Mouse (Mus musculus) forebrain, embryonic 14.5 days (tissue): ENCODE measurements around the gene Actg1. TPM values are rescaled to one million over a fixed set of nuclear protein-coding genes. Genes with fewer than 3 reads are reported as not detected.
A peak's percentile ranks its signal among the peaks of the same experiment; 100 is the strongest.

Experiments
- ATAC-seq: fragments of 200-750 bp; cut with Nextera tagmentation; 2 replicates; pipeline ENCODE4 v1.8.0; 2017; ENCODE audit warnings: mild to moderate bottlenecking, moderate library complexity
- DNase-seq: peaks from one replicate; pipeline ENCODE4 v3.0.0-alpha.2; 2015; ENCODE audit warnings: low spot score
- H3K27ac ChIP-seq: fragments of 300-500 bp; sonication (generic); 2 replicates; pipeline ENCODE4 v1.5.1; 2014; ENCODE audit warnings: low read depth, mild to moderate bottlenecking, control low read depth, low read length, moderate library complexity
- H3K27me3 ChIP-seq: fragments of 300-500 bp; sonication (generic); replicated peaks from 2 replicates; pipeline ENCODE4 v1.6.1; 2014; ENCODE audit warnings: low read length, control low read depth, mixed read lengths; ENCODE audit not compliant: control insufficient read depth, insufficient read depth
- H3K36me3 ChIP-seq: fragments of 300-500 bp; sonication (generic); 2 replicates; pipeline ENCODE4 v1.6.1; 2014; ENCODE audit warnings: low read length, control low read depth; ENCODE audit not compliant: control insufficient read depth, insufficient read depth
- H3K4me1 ChIP-seq: fragments of 300-500 bp; sonication (generic); 2 replicates; pipeline ENCODE4 v1.6.1; 2014; ENCODE audit warnings: antibody characterized with exemption, low read length, control low read depth; ENCODE audit not compliant: control insufficient read depth, insufficient read depth
- H3K4me2 ChIP-seq: fragments of 300-500 bp; sonication (generic); 2 replicates; pipeline ENCODE4 v1.6.1; 2014; ENCODE audit warnings: mild to moderate bottlenecking, control low read depth, low read length
- H3K4me3 ChIP-seq: fragments of 300-500 bp; sonication (generic); 2 replicates; pipeline ENCODE4 v1.5.1; 2014; ENCODE audit warnings: low read depth, low read length, control low read depth
- H3K9ac ChIP-seq: fragments of 300-500 bp; sonication (generic); 2 replicates; pipeline ENCODE4 v1.6.1; 2014; ENCODE audit warnings: mild to moderate bottlenecking, low read length, control low read depth, moderate library complexity
- H3K9me3 ChIP-seq: fragments of 300-500 bp; sonication (generic); replicated peaks from 2 replicates; pipeline ENCODE4 v1.6.1; 2016; ENCODE audit warnings: low read length, control low read depth, mixed read lengths; ENCODE audit not compliant: control insufficient read depth
- WGBS: fragments of 180-500 bp; shearing (Covaris S2); extraction: QIAGEN DNeasy Blood & Tissue Kit; methylation state at CpG from one replicate; pipeline ENCODE4 v1.1.7; 2014; 5-methylcytosine and 5-hydroxymethylcytosine counted together
- polyA plus RNA-seq: library from polyadenylated mRNA; unstranded; fragments of >200 nt; fragmentation: Nextera tagmentation; extraction: Ambion mirVana; gene quantifications from 2 replicates; pipeline ENCODE4 v1.2.1, GENCODE M21; 2014

Actg1 gene
- 3,852 and 3,863 TPM in 2 replicates for polyA plus RNA-seq

DNA sequence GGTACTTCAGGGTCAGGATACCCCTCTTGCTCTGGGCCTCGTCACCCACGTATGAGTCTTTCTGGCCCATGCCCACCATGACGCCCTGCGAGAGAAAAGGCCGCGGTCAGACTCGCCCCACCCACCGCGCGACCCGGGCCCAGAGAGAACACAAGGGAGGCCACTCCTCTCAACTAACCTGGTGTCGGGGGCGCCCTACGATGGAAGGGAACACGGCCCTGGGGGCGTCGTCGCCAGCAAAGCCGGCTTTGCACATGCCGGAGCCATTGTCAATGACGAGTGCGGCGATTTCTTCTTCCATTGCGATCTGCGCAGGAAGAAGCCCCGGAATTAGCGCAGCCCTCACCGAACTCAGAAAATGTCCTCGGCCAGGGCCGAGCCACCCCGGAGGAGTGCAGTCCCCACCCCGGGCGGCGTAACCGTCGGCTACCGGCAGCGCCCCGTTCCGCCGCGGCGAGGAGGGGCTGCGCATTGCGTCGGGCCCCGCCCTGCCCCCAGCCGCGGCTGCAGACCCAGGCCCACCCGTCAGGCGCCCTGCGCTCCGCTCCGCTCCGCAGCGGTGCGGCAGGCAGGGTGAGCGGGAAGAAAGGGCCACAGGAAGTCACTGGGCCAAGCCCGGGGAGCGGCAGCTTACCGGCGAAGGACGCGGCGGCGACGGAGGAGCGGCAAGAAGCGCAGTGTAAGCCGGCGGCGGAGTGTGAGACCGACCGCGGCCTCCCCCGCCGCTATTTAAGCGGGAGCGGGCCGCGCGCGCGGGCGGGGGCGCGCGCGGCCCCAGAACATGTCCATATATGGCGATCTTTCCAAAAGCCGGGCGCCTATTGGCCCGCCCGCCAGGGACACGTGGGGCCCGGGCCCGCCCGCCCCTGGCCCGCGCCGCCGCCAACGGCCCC, at the start of gene Actg1:
TSS of gene Actg1 (minus strand) at position 752 of the 893 bp plus-strand sequence.
- DNase-seq (peak; percentile 96), ATAC-seq (peak; percentile 86)
- WGBS = 5% methylated on average over 59 of the region's 103 CpGs
- Histone ChIP-seq H3K27ac (peak within 1 kb of the TSS; percentile 99), H3K4me2 (peak within 1 kb of the TSS; percentile 99), H3K4me1 (peaks cover 16% of the 10 kb centered on the region), H3K36me3 (peaks cover 23% of the 10 kb centered on the region), H3K4me3 (peak within 1 kb of the TSS; percentile 100), H3K27me3 (no peaks in the 10 kb centered on the region), H3K9ac (peak within 1 kb of the TSS; percentile 100), H3K9me3 (no peaks in the 10 kb centered on the region)

DNA sequence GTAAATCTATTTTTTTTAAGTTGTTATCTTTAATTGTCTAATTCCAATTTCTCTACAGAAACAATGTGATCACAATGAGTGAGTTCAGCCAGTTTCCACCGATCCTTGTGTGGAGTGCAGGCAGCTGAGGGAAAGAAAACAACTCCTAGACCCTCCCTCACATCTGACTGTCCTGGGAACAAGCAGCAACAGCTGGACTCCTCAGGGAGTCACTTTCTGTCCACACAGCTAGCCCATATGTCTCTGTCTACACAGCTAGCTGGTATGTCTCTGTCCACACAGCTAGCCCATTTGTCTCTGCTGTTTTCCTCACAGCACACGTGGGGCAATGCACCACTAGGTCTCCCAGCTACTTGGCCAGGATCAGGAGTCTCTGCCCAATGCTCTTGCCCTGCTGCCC, 49.3 kb upstream of the Actg1 start:
- ATAC-seq = no peak

DNA sequence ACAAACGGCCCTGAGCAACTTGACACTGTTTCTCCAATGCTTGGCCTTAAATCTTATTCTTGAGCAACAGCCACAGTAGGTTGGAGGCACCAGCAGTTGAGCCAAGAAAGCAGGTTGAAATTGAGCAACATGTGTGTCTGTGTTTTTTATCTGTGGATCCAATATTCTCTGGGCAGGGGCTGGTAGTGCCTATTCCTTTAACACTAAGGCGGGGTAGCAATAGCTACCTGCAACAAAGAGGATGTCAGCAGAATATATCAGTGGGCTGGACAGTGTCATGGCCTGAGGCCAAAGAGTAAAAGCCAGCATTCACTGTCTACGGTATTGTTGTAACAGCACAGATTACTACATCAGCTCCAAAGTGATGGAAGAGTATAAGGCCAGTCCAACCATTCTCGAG, 47.3 kb upstream of the Actg1 start:
- Histone ChIP-seq H3K27me3 (no peaks in the 10 kb centered on the region), H3K36me3 (peaks cover 77% of the 10 kb centered on the region), H3K4me2 (no peak overlapping the region), H3K4me1 (no peaks in the 10 kb centered on the region), H3K9me3 (no peaks in the 10 kb centered on the region), H3K27ac (no peak overlapping the region), H3K9ac (no peak overlapping the region), H3K4me3 (no peak overlapping the region)
- WGBS = 87% methylated on average over 4 of the region's 4 CpGs
- DNase-seq = no peak
- no peak for ATAC-seq

More for the DNA sequence above, 49.3 kb upstream of the Actg1 start:
- Histone ChIP-seq H3K4me2 (no peak overlapping the region), H3K27me3 (no peaks in the 10 kb centered on the region), H3K9ac (no peak overlapping the region), H3K4me1 (no peaks in the 10 kb centered on the region), H3K9me3 (no peaks in the 10 kb centered on the region), H3K36me3 (peaks cover 78% of the 10 kb centered on the region), H3K4me3 (no peak overlapping the region), H3K27ac (no peak overlapping the region)
- WGBS = 88% methylated on average over 2 of the region's 2 CpGs
- no peak for DNase-seq

DNA sequence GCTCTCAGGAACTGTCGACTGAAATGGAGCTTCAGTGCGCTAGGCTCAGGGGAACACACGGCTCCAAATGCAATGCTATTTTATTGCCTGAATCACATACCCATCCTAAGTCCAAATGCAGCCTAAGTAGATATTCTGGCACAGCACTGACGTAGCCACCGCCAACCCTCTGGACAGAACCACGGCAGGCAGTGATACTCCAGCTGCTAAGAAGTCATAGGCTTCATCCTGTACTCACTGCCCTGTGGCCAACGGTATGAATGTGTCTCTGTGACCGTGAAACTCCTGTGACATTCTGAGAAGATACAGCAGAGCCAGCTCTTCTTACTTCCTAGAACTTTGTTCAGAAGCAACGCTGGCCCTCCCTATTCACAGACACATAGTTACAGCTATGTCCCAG, 40.2 kb upstream of the Actg1 start:
- no peak overlapping the region for H3K4me2 ChIP-seq
- H3K4me1 ChIP-seq = no peaks in the 10 kb centered on the region
- no peak overlapping the region for H3K27ac ChIP-seq
- H3K27me3 ChIP-seq = no peaks in the 10 kb centered on the region
- 92% methylated on average over 9 of the region's 9 CpGs for WGBS
- H3K9ac ChIP-seq = no peak overlapping the region
- H3K4me3 ChIP-seq = no peak overlapping the region
- H3K9me3 ChIP-seq = no peaks in the 10 kb centered on the region
- peaks cover 70% of the 10 kb centered on the region for H3K36me3 ChIP-seq
- ATAC-seq (no peak), DNase-seq (no peak)

DNA sequence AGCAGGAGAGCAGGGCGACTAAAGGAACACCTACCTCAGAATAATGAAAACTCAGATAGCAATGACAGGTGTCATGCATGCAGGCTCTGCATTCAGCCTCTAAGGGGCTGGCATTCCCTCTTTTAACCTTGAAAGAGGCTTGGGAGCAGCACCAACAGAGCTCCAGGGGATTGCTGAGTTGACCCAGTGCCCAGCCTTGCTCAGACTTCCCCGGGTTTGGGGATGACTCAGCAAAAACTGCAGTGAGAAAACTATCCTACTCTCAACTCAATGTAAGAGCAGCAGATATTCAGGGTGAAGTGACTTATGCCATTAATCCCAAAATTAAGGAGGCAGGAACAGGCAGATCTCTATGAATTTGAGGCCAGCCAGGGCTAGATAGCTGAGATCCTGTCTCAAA, 38.8 kb upstream of the Actg1 start:
- H3K9ac ChIP-seq = no peak overlapping the region
- no peak overlapping the region for H3K4me2 ChIP-seq
- H3K9me3 ChIP-seq = no peaks in the 10 kb centered on the region
- no peaks in the 10 kb centered on the region for H3K27me3 ChIP-seq
- ATAC-seq (no peak), DNase-seq (no peak)
- no peaks in the 10 kb centered on the region for H3K4me1 ChIP-seq
- H3K4me3 ChIP-seq = no peak overlapping the region
- WGBS = 76% methylated on average over 2 of the region's 2 CpGs
- H3K36me3 ChIP-seq = peaks cover 70% of the 10 kb centered on the region
- no peak overlapping the region for H3K27ac ChIP-seq

DNA sequence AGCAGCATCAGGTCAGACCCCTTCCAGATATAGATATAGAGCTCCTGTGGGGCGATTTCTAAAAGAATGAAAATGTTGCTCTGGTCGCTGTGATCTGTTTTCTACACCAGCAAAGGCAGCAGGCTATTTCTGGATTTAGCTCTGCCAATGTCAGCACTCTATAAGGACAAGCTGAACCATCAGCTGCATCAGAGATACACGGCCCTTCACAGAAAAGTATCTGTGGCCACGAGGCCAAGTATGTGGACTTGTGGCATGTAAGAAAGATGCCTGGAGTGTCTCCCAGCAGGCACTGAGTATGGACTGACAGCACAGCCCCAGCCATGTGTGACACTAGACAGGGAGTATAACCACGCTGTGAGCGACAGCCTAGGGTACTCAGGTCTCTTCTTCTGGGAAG, 38.3 kb upstream of the Actg1 start:
- DNase-seq (no peak), ATAC-seq (no peak)
- Histone ChIP-seq H3K27ac (no peak overlapping the region), H3K4me2 (no peak overlapping the region), H3K4me3 (no peak overlapping the region), H3K36me3 (peaks cover 70% of the 10 kb centered on the region), H3K4me1 (no peaks in the 10 kb centered on the region), H3K27me3 (no peaks in the 10 kb centered on the region), H3K9me3 (no peaks in the 10 kb centered on the region), H3K9ac (no peak overlapping the region)
- WGBS = 94% methylated on average over 6 of the region's 6 CpGs

DNA sequence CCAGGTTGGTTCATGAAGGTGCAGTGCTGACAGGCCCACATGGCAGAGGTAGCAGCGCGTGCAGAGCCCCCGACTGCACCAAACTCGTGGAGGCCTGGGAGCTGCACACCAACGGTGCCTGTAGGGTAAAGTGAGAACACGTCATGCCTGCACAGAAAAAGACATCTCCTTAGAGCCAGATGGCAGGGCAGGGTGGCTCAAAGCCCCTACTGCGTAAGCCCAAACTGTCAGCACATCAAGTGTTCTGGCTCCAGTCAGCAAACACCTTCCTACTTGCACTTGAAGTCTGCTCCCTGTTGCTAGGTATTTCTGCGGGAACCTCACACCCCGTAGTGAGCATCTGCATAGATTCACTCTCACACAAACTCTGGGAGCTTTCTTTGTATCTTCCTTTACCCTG, 34.2 kb upstream of the Actg1 start:
- H3K9me3 ChIP-seq = no peaks in the 10 kb centered on the region
- 95% methylated on average over 9 of the region's 9 CpGs for WGBS
- H3K27me3 ChIP-seq = no peaks in the 10 kb centered on the region
- no peak overlapping the region for H3K4me2 ChIP-seq
- no peak overlapping the region for H3K4me3 ChIP-seq
- no peak overlapping the region for H3K27ac ChIP-seq
- DNase-seq = no peak
- no peak for ATAC-seq
- H3K36me3 ChIP-seq = peaks cover 74% of the 10 kb centered on the region
- H3K9ac ChIP-seq = no peak overlapping the region
- H3K4me1 ChIP-seq = peaks cover 6% of the 10 kb centered on the region

DNA sequence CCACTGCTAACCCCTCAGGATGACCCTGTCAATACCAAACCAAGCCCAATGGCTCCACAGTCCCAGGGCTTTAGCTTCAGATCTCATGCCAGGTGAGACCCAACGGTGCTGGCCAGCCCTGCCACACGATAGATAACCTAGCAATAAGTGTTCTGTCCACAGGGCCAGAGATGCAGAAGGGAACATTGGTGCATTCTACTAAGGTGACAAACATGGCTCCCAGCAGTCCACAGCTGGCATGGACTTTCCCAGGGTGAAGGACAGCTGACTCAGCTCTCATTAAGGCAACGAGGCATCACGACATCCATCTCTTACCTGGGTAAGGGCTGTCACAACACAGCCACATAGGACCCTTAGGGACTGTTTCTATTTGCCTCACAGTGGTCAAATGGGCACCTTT, 32.8 kb upstream of the Actg1 start:
- peaks cover 9% of the 10 kb centered on the region for H3K4me1 ChIP-seq
- H3K27ac ChIP-seq = no peak overlapping the region
- no peak overlapping the region for H3K4me3 ChIP-seq
- H3K4me2 ChIP-seq = no peak overlapping the region
- WGBS = 93% methylated on average over 4 of the region's 4 CpGs
- no peaks in the 10 kb centered on the region for H3K27me3 ChIP-seq
- ATAC-seq (no peak), DNase-seq (no peak)
- peaks cover 73% of the 10 kb centered on the region for H3K36me3 ChIP-seq
- H3K9ac ChIP-seq = no peak overlapping the region
- H3K9me3 ChIP-seq = no peaks in the 10 kb centered on the region

DNA sequence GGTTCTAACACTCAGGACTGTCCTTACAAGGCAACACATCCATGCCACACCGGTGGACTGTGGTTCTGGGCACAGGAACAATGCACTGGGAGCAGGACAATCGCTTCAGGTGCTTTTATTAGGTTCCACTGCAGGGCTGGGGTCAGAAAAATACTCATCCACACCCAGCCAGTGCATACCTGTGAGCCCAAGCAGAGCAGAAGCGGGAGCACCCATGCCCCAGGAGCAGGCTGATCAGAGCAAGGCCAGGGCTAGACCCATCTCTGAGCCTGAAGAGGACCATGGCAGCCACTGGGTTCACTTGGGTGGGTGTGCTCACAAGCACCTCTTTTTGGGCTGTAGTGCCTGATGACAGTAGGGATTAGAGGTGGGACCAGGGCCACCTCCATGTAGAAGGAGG, 31.9 kb upstream of the Actg1 start:
- no peak overlapping the region for H3K4me2 ChIP-seq
- H3K9me3 ChIP-seq = no peaks in the 10 kb centered on the region
- H3K27ac ChIP-seq = no peak overlapping the region
- H3K4me3 ChIP-seq = no peak overlapping the region
- ATAC-seq (no peak), DNase-seq (no peak)
- H3K4me1 ChIP-seq = peaks cover 9% of the 10 kb centered on the region
- over 99% methylated on average over 3 of the region's 3 CpGs for WGBS
- no peak overlapping the region for H3K9ac ChIP-seq
- no peaks in the 10 kb centered on the region for H3K27me3 ChIP-seq
- peaks cover 74% of the 10 kb centered on the region for H3K36me3 ChIP-seq
